In genomic region chr6:54253206-54253605, GRCm38 (mm10) we compare ENCODE assay signal across 8 mouse cellular contexts.
DNase-seq lines count a peak whose midpoint lies in the region; ATAC-seq and TF ChIP-seq lines count a peak whose summit lies in the region.

No protein-coding gene starts in this region.

- no peak for DNase-seq in heart, adult 2 months
- DNase-seq in 3T3-L1 (ENCODE audit: low read depth, low spot score) (peak; percentile 30), NIH3T3 (ENCODE audit: low read depth) (peak; percentile 9)
- no peak for DNase-seq in midbrain, embryonic 11.5 days (ENCODE audit: low spot score, missing footprints)
- DNase-seq in forebrain, embryonic 14.5 days (ENCODE audit: low spot score), result no peak

- WGBS in heart, adult 2 months, result 71% methylated on average over 5 of the region's 5 CpGs
- WGBS in heart, embryonic 11.5 days (ENCODE audit: insufficient replicate concordance), result 62% methylated on average over 5 of the region's 5 CpGs
- 65% methylated on average over 5 of the region's 5 CpGs for WGBS in midbrain, embryonic 11.5 days
- 64% methylated on average over 5 of the region's 5 CpGs for WGBS in forebrain, embryonic 14.5 days

- H3K4me2 ChIP-seq in heart, embryonic 11.5 days, result no peak overlapping the region
- peak overlapping the region; percentile 25 for H3K4me2 ChIP-seq in myocyte (ENCODE audit: low read depth)
- H3K4me2 ChIP-seq in midbrain, embryonic 11.5 days, result no peak overlapping the region
- no peak overlapping the region for H3K4me2 ChIP-seq in forebrain, embryonic 14.5 days (ENCODE audit: low read length)

- TF ChIP-seq CTCF in heart, adult 2 months (IDR thresholded peaks at IDR 0.05), result peak; percentile 72

- no peak for TF ChIP-seq POLR2A in heart, adult 2 months (IDR thresholded peaks at IDR 0.05; ENCODE audit: insufficient read depth, low read depth, low read length)
- no peak for TF ChIP-seq POLR2A in myocyte (IDR thresholded peaks at IDR 0.05; ENCODE audit: insufficient read length, low read depth)

- no peaks in the 10 kb centered on the region for H3K36me3 ChIP-seq in heart, adult 2 months (ENCODE audit: control insufficient read depth, insufficient read depth, low read length)
- H3K36me3 ChIP-seq in heart, embryonic 11.5 days (ENCODE audit: control insufficient read depth, insufficient read depth, low read length), result no peaks in the 10 kb centered on the region
- H3K36me3 ChIP-seq in myocyte (ENCODE audit: control insufficient read depth, insufficient read depth), result no peaks in the 10 kb centered on the region
- H3K36me3 ChIP-seq in midbrain, embryonic 11.5 days (ENCODE audit: control insufficient read depth, insufficient read depth, low read length), result no peaks in the 10 kb centered on the region
- H3K36me3 ChIP-seq in forebrain, embryonic 14.5 days (ENCODE audit: control insufficient read depth, insufficient read depth, low read length), result no peaks in the 10 kb centered on the region

- peaks cover 6% of the 10 kb centered on the region for H3K4me1 ChIP-seq in heart, adult 2 months (ENCODE audit: control insufficient read depth, insufficient read depth, low read length)
- peaks cover 14% of the 10 kb centered on the region; the same call in 1 of the 2 replicates for H3K4me1 ChIP-seq in heart, embryonic 11.5 days (ENCODE audit: control insufficient read depth, insufficient read depth, low read length)
- peaks cover 2% of the 10 kb centered on the region for H3K4me1 ChIP-seq in midbrain, embryonic 11.5 days (ENCODE audit: control insufficient read depth, insufficient read depth, low read length)
- H3K4me1 ChIP-seq in forebrain, embryonic 14.5 days (ENCODE audit: control insufficient read depth, insufficient read depth, low read length), result peaks cover 9% of the 10 kb centered on the region

- H3ac ChIP-seq in myocyte (ENCODE audit: control insufficient read depth, insufficient read length), result no peak overlapping the region

- no peak overlapping the region for H3K27ac ChIP-seq in heart, adult 2 months
- H3K27ac ChIP-seq in heart, embryonic 11.5 days (ENCODE audit: low read depth, low read length), result no peak overlapping the region
- no peak overlapping the region for H3K27ac ChIP-seq in midbrain, embryonic 11.5 days (ENCODE audit: low read depth, low read length)
- no peak overlapping the region for H3K27ac ChIP-seq in forebrain, embryonic 14.5 days (ENCODE audit: low read depth, low read length)

- no peaks in the 10 kb centered on the region for H3K9me3 ChIP-seq in heart, embryonic 11.5 days (replicated peaks; ENCODE audit: control insufficient read depth, low read length)
- no peaks in the 10 kb centered on the region for H3K9me3 ChIP-seq in midbrain, embryonic 11.5 days (ENCODE audit: control insufficient read depth, low read length)
- H3K9me3 ChIP-seq in forebrain, embryonic 14.5 days (replicated peaks; ENCODE audit: control insufficient read depth, low read length), result no peaks in the 10 kb centered on the region

- no peak for ATAC-seq in heart, embryonic 11.5 days (replicated peaks; ENCODE audit: insufficient number of reproducible peaks, low FRiP score, low TSS enrichment)
- 0 out of 2 replicates have a peak, but pooled peaks have one; percentile 44 for ATAC-seq in common myeloid progenitor, adult 5-6 weeks (replicated peaks; ENCODE audit: low read depth, poor library complexity, severe bottlenecking)
- no peak for ATAC-seq in midbrain, embryonic 11.5 days (ENCODE audit: low FRiP score)
- no peak for ATAC-seq in forebrain, embryonic 14.5 days

- H3K4me3 ChIP-seq in heart, adult 2 months, result no peak overlapping the region
- H3K4me3 ChIP-seq in heart, embryonic 11.5 days (ENCODE audit: low read depth, low read length), result no peak overlapping the region
- no peak overlapping the region for H3K4me3 ChIP-seq in myocyte
- H3K4me3 ChIP-seq in midbrain, embryonic 11.5 days (ENCODE audit: low read depth, low read length), result no peak overlapping the region
- H3K4me3 ChIP-seq in forebrain, embryonic 14.5 days (ENCODE audit: low read depth, low read length), result no peak overlapping the region

- no peak for TF ChIP-seq EP300 in heart, adult 2 months (IDR thresholded peaks at IDR 0.05; ENCODE audit: insufficient read depth, low read depth, low read length)

- no peaks in the 10 kb centered on the region for H3K27me3 ChIP-seq in heart, adult 2 months (ENCODE audit: control insufficient read depth, insufficient read depth, low read length)
- no peaks in the 10 kb centered on the region for H3K27me3 ChIP-seq in heart, embryonic 11.5 days (ENCODE audit: control insufficient read depth, insufficient read depth, low read length)
- H3K27me3 ChIP-seq in myocyte (ENCODE audit: control insufficient read depth, insufficient read depth, insufficient read length), result no peaks in the 10 kb centered on the region
- no peaks in the 10 kb centered on the region for H3K27me3 ChIP-seq in midbrain, embryonic 11.5 days (ENCODE audit: control insufficient read depth, insufficient read depth, low read length)
- H3K27me3 ChIP-seq in forebrain, embryonic 14.5 days (replicated peaks; ENCODE audit: control insufficient read depth, insufficient read depth, low read length), result no peaks in the 10 kb centered on the region

- no peak overlapping the region for H3K9ac ChIP-seq in heart, adult 2 months (ENCODE audit: low read depth, low read length)
- no peak overlapping the region for H3K9ac ChIP-seq in heart, embryonic 11.5 days (ENCODE audit: low read depth, low read length)
- H3K9ac ChIP-seq in midbrain, embryonic 11.5 days (ENCODE audit: low read length), result no peak overlapping the region
- H3K9ac ChIP-seq in forebrain, embryonic 14.5 days (ENCODE audit: low read length), result no peak overlapping the region

- intact Hi-C loops in heart, adult 2 months (cut with DNase I), result loop anchor here (5.0 kb wide), 1 partner anchor 74 kb away; the partner anchor contains the start of gene Prr15

- H3K79me2 ChIP-seq in heart, adult 2 months (replicated peaks; ENCODE audit: control insufficient read depth, insufficient read depth, low read length), result no peaks in the 10 kb centered on the region
- no peaks in the 10 kb centered on the region for H3K79me2 ChIP-seq in myocyte (ENCODE audit: control insufficient read depth, insufficient read depth)

TF ChIP-seq in myocyte, 11 proteins besides CTCF, POLR2A, EP300 and RAD21:
- TF ChIP-seq SRF (IDR thresholded peaks at IDR 0.05; ENCODE audit: control insufficient read depth, insufficient read length, low read depth), result no peak
- TF ChIP-seq E2F4 (IDR thresholded peaks at IDR 0.05; ENCODE audit: insufficient read depth), result no peak
- TF ChIP-seq POLR2AphosphoS2 (IDR thresholded peaks at IDR 0.05; ENCODE audit: insufficient read length, low read depth), result no peak
- no peak for TF ChIP-seq USF1 (IDR thresholded peaks at IDR 0.05; ENCODE audit: low read depth)
- no peak for TF ChIP-seq MYOG (IDR thresholded peaks at IDR 0.05; ENCODE audit: control insufficient read depth in 1 of 3, insufficient read depth in 1 of 3, insufficient read length in 2 of 3, low read depth in 2 of 3)
- TF ChIP-seq TCF12 (IDR thresholded peaks at IDR 0.05; ENCODE audit: insufficient read depth, poor library complexity, severe bottlenecking), result no peak
- TF ChIP-seq MAX (IDR thresholded peaks at IDR 0.05; ENCODE audit: low read depth), result no peak
- TF ChIP-seq REST (IDR thresholded peaks at IDR 0.05; ENCODE audit: insufficient read depth, insufficient read length), result no peak
- TF ChIP-seq TCF3 (IDR thresholded peaks at IDR 0.05; ENCODE audit: insufficient read length, low read depth), result no peak
- TF ChIP-seq CEBPB (IDR thresholded peaks at IDR 0.05; ENCODE audit: insufficient read depth, poor library complexity, severe bottlenecking), result no peak
- TF ChIP-seq MYOD1 (IDR thresholded peaks at IDR 0.05; ENCODE audit: control insufficient read depth in 1 of 3, insufficient read length in 2 of 3, low read depth in 2 of 3), result no peak
TF ChIP-seq in myocyte: peak in this region for 0.

Comparison
In these comparisons a context has a peak if more than half of its experiments do, and no peak if none do; other contexts are left out.
1. DNase-seq: peak in 3T3-L1 (single experiment) and NIH3T3 (single experiment); none in heart, adult 2 months (0 of 2), midbrain, embryonic 11.5 days (single experiment) and forebrain, embryonic 14.5 days (single experiment).